Mouse (Mus musculus): ENCODE results near the gene Lrrc25.

The Lrrc25 gene

DNA sequence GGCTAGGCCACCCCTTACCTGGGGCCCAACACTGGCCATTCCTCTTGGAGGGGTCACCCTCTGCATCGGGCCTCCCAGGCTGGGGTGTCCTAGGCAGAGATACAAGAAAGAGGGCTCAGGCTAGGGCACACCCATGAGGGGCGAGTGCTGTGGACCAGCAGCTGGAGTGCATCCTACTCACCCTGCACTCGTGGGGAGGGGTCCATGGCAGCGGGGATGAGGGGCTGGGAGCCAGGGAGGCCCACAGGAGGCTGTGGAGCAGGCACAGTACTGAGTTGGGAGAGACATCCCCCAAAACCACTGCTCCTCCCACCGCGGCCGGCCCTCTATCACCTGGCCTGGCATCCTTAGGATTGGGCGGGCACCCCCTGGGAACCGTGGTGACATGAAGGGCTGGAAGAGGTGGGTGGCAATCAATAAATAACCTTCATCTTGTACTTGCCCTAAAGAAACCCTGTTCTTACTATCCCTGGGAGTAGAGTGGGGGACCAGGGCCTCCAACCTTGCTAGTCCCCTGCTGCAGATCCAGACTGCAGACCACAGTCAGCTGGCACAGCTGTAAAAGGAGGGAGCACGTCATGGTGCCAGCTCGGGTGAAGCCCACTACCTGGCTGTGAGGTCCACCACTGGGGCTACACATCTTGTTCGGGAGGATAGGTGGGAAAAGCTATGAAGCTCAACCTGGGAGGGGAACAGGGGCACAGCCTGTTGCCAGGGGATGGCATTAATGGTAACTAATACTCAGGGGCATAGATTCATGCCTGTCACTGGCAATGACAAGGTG, 16.3 kb upstream of the Lrrc25 start:
- no peak for DNase-seq

DNA sequence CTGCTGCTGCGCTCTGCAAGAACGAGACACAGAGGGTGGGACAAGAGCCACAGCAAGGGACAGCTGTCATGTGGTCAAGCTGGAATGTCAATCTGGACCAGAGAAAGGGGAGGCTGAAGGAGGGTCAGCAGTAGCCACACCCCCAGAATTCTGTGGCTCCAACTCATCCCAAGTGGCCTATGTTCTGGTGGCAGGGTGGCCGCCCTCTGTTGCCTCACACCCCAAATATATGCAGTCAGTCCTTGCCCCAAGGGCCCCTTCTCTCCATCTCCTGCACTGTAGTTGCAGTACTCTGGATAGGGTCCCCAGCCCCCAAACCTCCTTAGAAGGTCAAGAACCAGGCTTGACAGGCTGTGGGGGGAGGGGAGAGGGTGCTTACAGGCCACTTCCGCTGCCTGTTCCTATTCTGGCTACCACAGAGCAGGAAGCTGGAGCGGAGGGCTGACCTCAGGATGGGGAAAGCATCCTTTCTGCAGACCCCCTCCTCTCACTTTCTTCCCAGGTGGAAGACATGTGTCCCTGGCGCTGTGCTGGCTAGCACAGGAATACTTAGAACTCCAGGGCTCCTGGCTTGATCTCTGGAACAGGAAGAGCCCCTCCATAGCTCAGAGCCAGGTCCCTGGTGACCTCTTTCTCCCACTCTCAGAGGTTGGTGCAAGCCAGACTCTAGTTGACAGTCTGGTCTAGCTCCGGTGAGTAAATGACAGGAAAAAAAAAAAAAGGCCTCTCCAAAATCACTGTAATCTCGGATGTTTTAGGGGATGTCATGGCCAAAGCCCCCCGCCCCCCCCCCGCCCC, 15.3 kb upstream of the Lrrc25 start:
- peak; percentile 66 for DNase-seq

DNA sequence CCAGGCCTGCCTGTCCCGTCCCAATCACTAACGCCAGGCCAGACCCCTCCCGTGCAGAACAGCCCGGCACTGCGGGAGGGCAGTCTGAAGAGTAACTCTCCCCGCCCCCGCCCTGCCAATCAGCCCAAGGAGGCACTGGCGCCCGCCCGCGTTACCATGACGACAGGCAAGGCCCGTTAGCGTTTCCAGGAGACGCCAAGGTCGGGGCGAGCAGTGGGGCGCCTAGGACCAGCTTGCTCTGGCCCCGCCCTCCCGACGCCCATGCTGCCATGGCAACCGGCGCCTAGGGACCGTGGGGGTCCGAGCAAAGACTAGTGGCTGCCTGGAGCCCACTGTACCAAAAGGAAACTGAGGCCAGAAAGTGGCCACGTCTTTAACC, 14.7 kb upstream of the Lrrc25 start:
- DNase-seq = peak; percentile 84

DNA sequence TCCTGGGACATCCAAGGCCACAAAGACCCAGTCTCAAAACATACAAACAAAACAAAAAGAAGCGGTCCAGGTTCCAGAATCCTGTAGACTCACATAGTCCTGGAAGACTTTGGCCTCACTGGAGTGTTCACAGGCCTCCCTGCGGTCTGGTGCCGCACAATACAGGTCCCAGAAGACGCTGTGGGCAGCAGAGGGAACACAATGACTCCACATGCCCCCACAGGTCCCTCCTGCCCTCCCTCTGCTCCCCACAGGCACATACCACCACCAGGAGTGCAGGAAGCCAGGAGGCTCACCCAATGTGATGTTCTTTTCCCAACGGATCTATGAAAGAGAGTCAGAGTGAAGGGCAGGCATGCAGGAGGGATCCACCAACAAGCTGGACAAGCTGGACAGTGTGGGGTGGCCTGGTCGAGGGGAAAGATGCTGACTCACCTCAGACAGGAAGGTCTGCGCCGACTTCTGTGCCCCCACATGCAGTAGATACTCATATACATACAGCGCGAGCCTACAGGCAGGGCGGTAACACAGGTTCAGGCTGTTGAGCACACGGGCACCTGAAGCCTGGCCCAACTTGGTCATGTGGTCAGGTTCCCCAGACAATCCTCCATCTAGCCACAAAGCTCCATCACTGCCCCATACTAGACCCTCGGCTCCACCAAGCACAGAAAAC, 13.7 kb upstream of the Lrrc25 start:
- DNase-seq = no peak

DNA sequence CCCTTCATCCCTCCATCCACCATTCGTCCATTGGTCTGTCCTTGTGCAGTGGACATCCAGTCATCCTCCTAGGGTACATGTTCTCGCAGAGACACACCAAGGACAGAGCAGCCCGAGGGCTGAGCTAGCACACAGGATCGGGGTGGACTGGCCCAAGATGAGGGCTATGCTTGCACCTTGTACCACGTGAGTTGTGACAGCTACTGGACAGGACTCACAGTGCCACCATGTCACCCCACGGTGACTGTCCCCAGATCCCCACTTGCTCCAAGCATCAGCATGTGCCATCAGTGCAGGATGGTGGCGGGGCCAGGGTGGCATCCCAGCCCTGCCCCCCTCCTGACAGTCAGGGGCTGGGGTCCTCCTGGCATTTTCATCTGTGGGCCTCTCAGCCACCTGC, 11.4 kb upstream of the Lrrc25 start:
- no peak for DNase-seq

DNA sequence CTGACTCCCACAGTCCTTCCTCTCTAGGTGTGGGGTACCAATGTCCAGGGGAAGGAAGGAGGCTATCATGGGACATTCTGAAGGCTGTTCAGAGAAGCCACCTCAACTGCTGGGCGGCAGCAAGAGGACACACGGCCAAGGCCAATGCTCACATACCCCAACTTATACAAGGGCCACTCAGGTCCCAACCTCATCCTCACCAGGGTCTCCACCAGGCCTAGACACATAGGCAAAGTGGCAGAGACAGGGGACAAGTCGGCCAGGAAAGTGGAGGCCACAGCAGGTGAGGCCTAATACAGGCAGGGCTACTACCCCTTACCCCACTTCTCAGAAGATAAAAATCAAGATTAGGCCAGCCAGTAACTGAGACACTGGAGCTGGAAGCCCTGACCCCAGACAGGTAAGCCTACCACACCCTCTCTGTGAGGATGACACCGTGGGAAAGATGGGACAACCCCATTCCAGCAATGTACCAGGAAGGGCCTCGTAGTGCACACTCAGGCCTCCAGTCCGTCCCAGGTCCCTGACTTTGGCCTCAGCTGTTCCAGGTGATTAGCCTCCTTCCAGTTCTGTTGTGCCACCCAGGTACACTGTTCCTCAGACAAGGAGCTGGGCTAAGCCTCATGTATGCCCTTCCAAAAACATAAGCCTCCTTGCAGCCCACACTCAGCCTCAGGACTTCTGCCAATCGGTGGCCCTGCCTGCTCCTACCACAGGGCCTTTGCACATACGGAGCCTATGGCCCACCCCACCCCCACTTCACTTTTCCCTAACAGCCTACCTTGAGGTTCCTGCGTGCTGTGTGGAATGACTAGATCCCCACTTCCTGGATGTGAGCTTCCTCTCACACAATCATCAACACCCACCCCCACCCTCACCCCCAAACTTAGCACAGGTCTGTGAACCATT, 9.8 kb upstream of the Lrrc25 start:
- DNase-seq = no peak

DNA sequence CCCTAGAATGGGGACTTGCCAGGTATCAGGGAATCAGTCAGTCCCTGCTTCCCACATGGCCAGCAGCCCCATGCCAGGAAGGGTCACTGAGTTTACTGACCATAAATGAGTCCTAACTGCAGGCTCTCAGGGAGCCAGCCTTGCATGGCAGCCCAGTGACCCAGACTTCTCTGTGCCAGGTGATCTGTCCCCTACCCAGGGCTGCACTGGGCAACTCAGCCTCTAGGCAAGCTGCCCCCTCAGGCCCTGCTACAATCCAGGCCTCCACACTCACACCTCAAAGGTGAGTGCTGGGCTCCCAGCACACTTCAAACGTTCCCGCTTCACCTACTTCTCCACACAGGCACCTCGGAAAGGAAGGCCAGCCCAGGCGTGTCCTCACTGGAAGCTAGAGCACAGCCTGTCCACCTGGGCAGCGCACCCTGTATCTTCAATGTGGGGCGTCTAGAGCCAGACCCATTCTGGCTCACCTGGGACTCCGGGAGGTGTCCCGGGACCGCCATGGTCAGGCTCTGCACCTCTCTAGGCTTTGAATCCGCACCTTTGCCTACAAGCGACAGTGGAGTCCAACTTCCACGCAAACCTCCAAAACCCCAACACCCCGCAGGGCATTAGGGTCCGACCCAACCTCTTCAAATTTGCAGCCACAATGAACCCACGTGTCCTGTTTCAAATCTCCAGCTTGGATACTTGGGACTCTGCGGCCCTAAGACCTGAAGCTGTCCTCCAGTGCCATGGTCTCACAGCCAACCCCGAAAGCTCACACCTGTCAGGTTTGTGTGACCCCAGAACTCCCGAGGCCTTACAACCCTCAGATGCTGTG, 9.0 kb upstream of the Lrrc25 start:
- no peak for DNase-seq

DNA sequence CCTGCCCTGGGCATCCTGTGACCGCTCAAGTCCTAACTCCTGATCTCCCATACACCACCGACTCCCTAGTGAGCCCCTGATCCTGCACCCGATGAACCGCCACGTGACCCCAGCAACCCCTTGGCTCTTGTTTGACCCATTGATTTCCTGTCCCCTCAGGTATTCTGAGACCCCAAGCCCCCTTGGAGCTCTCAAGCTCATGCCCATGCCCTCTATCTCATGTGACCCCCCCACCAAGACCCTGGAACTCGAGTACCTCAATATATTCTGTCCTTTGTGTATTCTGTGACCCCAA, 8.4 kb upstream of the Lrrc25 start:
- no peak for DNase-seq

DNA sequence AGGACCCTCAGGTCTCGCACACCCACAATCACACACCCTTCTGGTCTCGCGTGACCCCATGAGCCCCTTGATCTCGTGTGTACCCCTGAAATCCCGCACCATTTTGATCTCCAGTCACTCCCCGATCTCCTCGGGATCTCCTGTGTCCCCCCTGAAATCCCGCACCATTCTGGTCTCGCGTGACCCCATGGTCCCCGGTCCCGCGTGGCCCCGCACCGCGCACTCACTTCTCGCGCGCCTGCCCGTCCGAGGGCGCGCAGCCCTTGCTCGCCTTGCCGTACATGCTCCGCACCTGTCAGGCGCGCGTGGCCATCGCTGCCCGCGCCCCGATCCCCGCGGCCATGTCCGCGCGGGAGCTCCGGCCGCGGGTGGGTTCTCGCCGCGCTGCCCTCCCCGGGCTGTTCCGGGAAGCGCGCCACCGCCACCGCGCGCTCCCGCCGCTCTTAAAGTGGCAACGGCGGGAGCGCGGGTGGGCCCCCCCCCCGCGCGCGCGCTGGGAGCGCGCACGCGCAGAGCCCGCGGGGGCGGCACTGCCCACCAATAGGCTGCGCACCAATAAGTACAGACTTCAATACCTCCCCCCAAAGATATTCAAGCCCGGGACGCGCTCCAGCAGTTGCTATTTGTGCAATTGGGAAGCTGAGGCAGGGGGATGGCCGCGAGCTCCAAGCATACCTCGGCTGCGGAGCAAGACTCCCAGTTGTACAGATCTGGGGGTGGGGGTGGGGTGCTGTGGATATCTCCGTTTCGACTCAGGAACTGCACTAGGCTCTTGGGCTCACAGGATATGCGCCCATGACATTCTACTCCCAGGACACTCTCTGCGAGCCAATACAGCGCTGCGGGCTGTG, 7.8 kb upstream of the Lrrc25 start:
- no peak for DNase-seq

DNA sequence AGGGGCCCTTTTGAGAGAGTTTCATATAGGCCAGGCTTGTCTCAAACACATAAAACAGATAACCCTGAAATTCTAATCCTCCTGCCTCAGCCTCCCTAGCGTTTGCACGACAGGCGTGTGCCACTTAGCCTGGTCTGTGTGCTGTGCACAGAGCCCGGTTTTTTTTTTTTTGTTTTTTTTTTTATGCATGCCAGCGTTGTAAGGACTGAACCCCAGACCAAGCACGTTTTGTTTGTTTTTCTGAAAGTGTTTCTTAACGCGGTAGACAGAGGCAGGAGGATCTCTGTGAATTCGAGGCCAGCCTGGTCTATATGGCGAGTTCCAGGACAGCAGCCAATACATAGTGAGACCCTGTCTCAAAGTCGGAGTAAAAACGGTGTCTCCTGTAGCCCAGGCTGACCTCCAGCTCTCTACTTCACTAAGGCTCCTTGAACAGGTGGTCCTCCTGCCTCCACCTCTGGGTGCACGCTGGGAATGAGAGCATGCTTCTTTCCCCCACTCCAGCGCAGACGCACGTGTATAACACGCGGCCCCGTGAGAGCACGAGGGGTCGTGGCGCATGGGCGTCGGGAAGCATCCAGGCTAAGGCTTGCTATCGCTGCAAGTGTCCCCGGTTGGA, 7.1 kb upstream of the Lrrc25 start, which contains the start of gene Ssbp4:
Ssbp4 (minus strand) TSS at position 124 of the 619 bp plus-strand sequence.
- no peak for DNase-seq

DNA sequence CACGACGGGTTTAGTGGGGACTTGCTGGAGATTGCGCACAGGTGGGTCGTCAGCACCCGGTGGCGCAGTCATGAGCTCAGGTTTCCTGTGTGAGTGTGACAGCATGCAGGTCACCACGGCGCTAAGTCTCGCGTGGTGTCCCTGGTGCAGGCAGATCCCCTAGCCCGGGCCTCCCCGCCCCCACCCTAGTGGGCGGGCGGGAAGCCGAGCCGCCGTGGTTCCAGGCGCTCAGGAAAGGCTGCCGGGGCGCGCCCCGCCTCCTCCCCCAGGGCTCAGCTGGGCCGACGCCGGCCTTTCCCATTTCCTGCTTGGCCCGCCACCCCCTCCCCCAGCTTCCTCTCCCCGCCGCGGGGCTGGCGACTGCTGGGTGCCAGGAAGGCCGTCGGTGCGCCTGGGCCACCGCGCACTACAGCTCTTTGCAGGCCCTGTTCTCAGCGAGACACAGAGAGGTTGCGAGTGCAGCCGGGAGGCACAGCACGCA, 6.5 kb upstream of the Lrrc25 start:
- peak; percentile 87 for DNase-seq

DNA sequence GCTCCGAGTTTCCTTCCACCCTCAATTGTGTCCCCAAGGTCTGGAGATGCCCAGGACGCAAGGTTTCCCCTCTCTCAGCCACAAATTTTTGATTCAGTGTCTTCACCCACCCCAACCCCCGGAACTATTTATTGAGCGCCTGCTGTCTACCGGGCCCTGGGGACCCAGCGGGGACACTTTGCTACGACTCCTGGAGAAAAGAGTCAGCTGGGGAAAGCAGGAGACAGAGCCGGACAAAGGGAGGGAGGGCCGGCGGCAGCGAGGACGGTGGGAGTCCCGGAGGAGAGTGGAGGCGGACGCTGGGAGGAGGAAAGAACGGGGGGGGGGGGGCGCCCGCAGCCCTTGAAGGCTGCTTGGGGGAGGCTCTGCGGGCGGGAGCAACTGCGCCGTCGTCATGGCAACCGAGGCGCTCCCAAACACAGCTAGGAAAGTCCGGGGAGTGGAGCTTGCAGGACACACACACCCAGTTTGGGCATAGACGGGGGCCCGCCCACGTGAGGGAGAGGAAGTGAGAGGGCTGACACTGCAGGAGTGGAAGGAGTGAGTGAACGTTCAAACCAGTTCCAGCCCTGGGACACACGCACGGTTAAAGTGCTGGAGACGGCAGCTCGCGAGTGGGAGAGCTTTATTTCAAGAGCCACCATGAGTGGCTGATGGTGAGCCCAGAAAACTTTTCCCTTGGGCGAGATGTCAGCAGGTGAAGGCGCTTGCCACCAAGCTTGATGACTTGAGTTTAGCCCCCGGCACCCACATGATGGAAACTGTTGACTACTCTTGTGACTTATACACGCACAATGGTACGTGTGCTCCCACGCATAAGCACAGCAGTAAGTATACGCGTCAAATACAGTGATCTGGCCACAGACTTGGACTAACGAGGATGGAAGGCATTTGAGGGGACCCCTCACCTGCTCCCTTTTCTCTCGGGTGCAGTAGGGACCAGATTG, 5.8 kb upstream of the Lrrc25 start:
- peak; percentile 89 for DNase-seq

DNA sequence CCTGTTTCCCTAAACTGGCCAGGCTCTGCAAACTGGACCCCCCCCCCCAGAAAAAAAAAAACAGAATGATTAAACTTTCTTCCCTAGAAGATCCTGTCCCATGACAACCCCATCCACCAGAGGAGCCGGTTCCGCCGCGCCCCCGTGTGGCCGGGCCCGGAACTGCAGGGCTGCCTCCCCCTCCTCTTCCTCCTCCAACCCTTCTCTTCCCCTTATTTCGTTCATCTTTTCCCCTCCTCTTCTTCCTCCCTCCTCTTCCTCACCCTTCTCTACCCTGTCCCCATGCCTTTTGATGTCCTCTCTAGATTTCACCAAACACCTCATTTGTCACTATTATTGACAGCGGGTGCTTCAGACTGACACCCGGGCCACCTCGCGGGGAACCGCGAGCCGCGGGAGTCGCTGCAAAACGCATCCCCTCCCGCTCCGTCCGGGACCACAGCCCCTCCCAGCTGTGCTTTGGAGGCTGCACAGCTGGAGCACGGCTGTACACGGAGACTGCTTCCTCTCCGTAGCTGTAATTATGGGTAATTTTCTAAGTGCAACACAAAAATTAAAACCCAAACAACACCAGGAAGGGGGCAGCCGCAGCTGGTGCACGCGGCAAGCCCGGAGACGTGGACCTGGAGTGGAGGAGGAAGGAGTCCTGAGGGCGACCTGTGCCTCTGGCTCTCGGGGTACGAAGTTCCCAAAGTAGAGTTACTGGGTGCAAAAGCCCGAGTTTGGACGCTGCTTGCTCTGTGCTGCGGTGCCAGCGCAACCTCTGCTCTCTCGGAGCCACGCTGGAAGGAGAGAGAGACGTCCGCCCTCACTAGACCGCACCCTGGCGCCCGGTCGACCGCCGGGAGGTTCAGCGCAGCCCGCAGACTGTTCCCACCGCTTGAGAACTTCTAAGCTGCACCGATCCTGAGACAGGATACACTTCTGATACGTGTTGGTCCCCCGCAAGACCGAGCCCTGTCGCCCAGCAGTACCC, 4.9 kb upstream of the Lrrc25 start:
- DNase-seq = peak; percentile 78

DNA sequence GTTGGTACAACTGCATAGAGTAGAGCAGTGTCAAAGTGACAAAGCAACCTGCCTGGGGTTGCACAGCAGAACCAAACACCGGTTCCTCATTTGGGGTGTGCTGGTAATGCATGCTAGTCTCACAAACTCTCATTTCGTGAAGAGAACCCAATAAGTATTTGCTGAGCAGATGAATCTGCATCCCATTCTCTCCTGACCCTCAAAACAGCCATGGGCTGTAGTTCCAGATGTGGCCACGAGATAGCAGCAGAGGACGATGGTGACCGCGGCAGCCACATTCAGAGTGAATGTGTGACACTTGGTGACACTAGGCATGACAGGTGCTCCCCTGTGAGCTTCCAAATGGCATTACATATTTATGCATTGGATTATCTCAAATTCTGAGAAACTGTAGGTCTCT, 4.1 kb upstream of the Lrrc25 start:
- peak; percentile 89 for DNase-seq

DNA sequence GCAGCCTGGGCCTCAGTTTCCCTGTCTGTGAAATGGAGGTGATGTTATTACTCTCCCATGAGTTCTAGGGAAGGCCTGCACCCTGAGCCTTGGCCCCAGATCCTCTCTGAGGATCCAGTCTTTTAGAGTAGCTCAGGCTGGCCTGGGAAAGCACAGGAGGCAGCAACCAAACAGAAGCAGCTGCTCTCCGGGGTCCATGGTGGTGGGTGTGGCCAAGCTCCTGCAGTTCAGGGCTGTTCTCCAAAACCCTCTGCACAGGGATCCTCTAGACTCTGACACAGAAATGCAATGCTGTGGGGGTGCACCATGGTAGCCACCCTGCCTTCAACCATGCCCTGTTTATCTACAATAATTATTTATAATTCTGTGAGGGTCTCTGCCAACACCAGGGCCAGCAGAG, 2.2 kb upstream of the Lrrc25 start:
- DNase-seq = no peak

DNA sequence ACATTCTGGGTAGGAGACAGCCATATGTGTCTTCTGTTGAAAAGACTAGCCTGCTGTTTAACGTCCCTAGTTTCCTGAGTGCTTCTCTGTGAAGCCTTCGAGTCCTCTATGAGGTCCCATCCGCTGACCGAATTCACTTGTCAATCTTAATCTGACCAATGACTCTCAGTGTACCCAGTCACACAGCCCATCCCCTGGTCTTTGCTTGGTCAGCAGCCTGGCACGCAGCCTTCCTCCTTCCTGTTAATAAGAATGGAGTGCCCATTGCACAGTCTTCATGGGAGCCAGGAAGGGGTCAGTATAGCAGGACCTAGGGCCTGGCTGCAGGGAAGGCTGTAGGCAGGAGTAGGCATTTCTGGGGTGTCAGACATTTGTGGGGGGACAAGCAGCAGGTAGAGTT, 1.5 kb upstream of the Lrrc25 start:
- DNase-seq = no peak

DNA sequence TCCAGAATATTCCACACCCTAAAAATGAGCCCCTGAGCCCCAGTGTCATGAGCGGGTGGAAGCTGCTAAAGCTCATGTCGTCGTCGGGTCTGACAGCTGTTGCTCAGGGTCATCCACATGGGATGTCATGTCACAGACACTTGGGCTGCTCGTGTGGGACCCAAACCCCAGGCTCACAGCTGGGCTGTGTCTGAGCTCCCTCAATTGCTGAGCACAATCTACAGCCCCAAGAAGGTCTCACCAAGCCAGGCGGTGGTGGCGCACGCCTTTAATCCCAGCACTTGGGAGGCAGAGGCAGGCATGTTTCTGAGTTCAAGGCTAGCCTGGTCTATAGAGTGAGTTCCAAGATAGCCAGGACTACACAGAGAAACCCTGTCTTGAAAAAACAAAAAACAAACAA, 674 bp upstream of the Lrrc25 start:
- no peak for DNase-seq

DNA sequence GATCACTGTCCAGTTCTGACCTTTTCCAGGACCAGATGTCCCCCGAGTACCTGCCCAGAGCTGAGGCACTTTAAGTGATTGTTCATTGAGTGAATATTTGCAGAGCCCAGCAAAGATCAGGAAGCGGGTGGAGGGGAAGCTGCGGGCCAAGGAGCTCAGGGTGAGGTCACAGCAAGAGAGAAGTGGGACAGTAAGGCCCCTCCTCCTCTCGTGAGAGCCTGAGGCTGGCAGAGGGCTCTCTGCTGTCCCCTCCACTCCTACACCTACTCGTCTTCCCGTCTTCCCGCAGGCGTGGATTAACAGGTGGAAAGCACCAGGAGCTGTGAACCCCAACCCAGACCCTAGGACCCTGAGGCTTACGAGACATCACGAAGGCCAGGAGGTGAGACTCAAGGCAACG, 690 bp downstream of the Lrrc25 start:
- DNase-seq = no peak

All from kidney, adult 9 months (tissue).